Mouse (Mus musculus) naive thymus-derived CD4-positive, alpha-beta T cell, adult 5 months (primary cell): ENCODE results near the gene Ilf3. TPM values are rescaled to one million over a fixed set of nuclear protein-coding genes. Genes with fewer than 3 reads are reported as not detected.

Source experiments
- polyA plus RNA-seq: library from polyadenylated mRNA; unstranded; fragments of 100-300 nt; shearing (Covaris generic); gene quantifications from one replicate; pipeline ENCODE4 v1.2.1, GENCODE M21; 2017

Ilf3 gene
- polyA plus RNA-seq = 85.5 TPM

GRCm38 (mm10) chr9:21367357-21368111, at the start of gene Ilf3:
Gene Ilf3 (plus strand): TSS chr9:21367871.

GRCm38 (mm10) chr9:21320619-21321512, 46.8 kb upstream of the Ilf3 start, which contains the start of gene Slc44a2:
Gene Slc44a2 (plus strand): TSS chr9:21320698.

GRCm38 (mm10) chr9:21411669-21412550, 44.2 kb downstream of the Ilf3 start, which contains the start of gene Qtrt1:
Gene Qtrt1 (plus strand): TSS chr9:21411837.

GRCm38 (mm10) chr9:21424631-21425555, 57.2 kb downstream of the Ilf3 start, which contains the start of gene Dnm2:
Gene Dnm2 (plus strand): TSS chr9:21424908.

Other genes with a start within 250 kb of the Ilf3 start
- 47.8 TPM for gene Tyk2, start 236.6 kb upstream of the Ilf3 start, polyA plus RNA-seq
- gene Cdc37, start 217.9 kb upstream of the Ilf3 start, polyA plus RNA-seq = 278 TPM
- 0.35 TPM for gene Pde4a, start 202.2 kb upstream of the Ilf3 start, polyA plus RNA-seq
- 31.0 TPM for gene Keap1, start 128.5 kb upstream of the Ilf3 start, polyA plus RNA-seq
- gene S1pr5, start 119.4 kb upstream of the Ilf3 start, polyA plus RNA-seq = not detected
- gene Atg4d, start 102.6 kb upstream of the Ilf3 start, polyA plus RNA-seq = 59.5 TPM
- 36.7 TPM for gene Kri1, start 79.9 kb upstream of the Ilf3 start, polyA plus RNA-seq
- gene Cdkn2d, start 76.5 kb upstream of the Ilf3 start, polyA plus RNA-seq = 77.2 TPM
- gene Ap1m2, start 55.5 kb upstream of the Ilf3 start, polyA plus RNA-seq = 5.0 TPM
- 509 TPM for gene Slc44a2, start 47.2 kb upstream of the Ilf3 start, polyA plus RNA-seq
- 56.2 TPM for gene Qtrt1, start 44.0 kb downstream of the Ilf3 start, polyA plus RNA-seq
- 331 TPM for gene Dnm2, start 57.0 kb downstream of the Ilf3 start, polyA plus RNA-seq
- gene Tmed1, start 142.4 kb downstream of the Ilf3 start, polyA plus RNA-seq = 2.6 TPM
- 42.4 TPM for gene AB124611, start 158.3 kb downstream of the Ilf3 start, polyA plus RNA-seq
- gene Carm1, start 179.0 kb downstream of the Ilf3 start, polyA plus RNA-seq = 68.4 TPM
- 29.2 TPM for gene Timm29, start 224.9 kb downstream of the Ilf3 start, polyA plus RNA-seq
- 14.2 TPM for gene Yipf2, start 225.0 kb downstream of the Ilf3 start, polyA plus RNA-seq
- 58.3 TPM for gene Smarca4, start 248.3 kb downstream of the Ilf3 start, polyA plus RNA-seq